25 mouse cellular contexts compared by ENCODE assay signal in genomic region chr12:107222106-107222505, GRCm38 (mm10).
A peak's percentile ranks its signal among the peaks of the same experiment; 100 is the strongest.
DNase-seq lines count a peak whose midpoint lies in the region; ATAC-seq lines count a peak whose summit lies in the region.
"Had no signal": no experiment of that assay in that cellular context is flagged by ENCODE, and none has a peak within 500 bp of the region (broad histone marks: within the 10 kb centered on the region; RNA-seq: fewer than 3 reads in every experiment).

No protein-coding gene starts in this region.

- DNase-seq in thymus, postnatal 25 days: peak; percentile 26
- no peak for DNase-seq in embryo, embryonic 11 days
- DNase-seq in urinary bladder, postnatal 4 days (ENCODE audit: low spot score in 2 of 2): no peak
- DNase-seq: adrenal gland, postnatal 25 days; B cell, adult 2 months; cerebellum, adult 18-20 months; cerebellum, postnatal 10 days; gastrocnemius, adult 2 months; gastrocnemius, postnatal 36 days; kidney, adult 9 months; kidney, postnatal 10 days; layer of hippocampus, postnatal 36 days; liver, postnatal 0 days; lung, postnatal 36 days; spleen, adult 18-20 months had no signal

- no peaks in the 10 kb centered on the region for H3K27me3 ChIP-seq in megakaryocyte, embryonic 14.5 days (replicated peaks)
- H3K27me3 ChIP-seq in limb, embryonic 12.5 days: peaks cover 8% of the 10 kb centered on the region; the same call in 1 of the 2 replicates
- H3K27me3 ChIP-seq: forebrain, embryonic 13.5 days; heart, embryonic 15.5 days; liver, embryonic 12.5 days; midbrain, embryonic 15.5 days; neural tube, embryonic 15.5 days had no signal

- ATAC-seq in megakaryocyte, adult 5-6 weeks (ENCODE audit: poor library complexity, severe bottlenecking): no peak
- no peak for ATAC-seq in limb, embryonic 12.5 days (ENCODE audit: insufficient number of reproducible peaks, insufficient read depth, low FRiP score, low TSS enrichment, low read depth)
- ATAC-seq in neutrophil, adult 5-6 weeks (ENCODE audit: extremely low read depth, insufficient number of reproducible peaks, low FRiP score, poor library complexity, severe bottlenecking): peak; percentile 7; the same call in 1 of the 2 replicates
- ATAC-seq: forebrain, embryonic 13.5 days; liver, embryonic 12.5 days; liver, postnatal 0 days; midbrain, embryonic 15.5 days had no signal

- no peak overlapping the region for H3K4me2 ChIP-seq in limb, embryonic 12.5 days
- H3K4me2 ChIP-seq: forebrain, embryonic 13.5 days; heart, embryonic 15.5 days; hindbrain, embryonic 14.5 days; liver, embryonic 12.5 days; midbrain, embryonic 15.5 days; neural tube, embryonic 15.5 days had no signal

- peak overlapping the region; percentile 14 for H3K4me3 ChIP-seq in megakaryocyte, embryonic 14.5 days (replicated peaks)
- H3K4me3 ChIP-seq in limb, embryonic 12.5 days (replicated peaks): no peak overlapping the region
- H3K4me3 ChIP-seq: forebrain, embryonic 13.5 days; gastrocnemius, adult 2 months; heart, embryonic 15.5 days; liver, embryonic 12.5 days; midbrain, embryonic 15.5 days; neural tube, embryonic 15.5 days had no signal

- no peaks in the 10 kb centered on the region for H3K36me3 ChIP-seq in megakaryocyte, embryonic 14.5 days (replicated peaks; ENCODE audit: low read length)
- H3K36me3 ChIP-seq in limb, embryonic 12.5 days: no peaks in the 10 kb centered on the region
- H3K36me3 ChIP-seq: heart, embryonic 15.5 days; liver, embryonic 12.5 days; midbrain, embryonic 15.5 days; neural tube, embryonic 15.5 days had no signal

- H3K27ac ChIP-seq in limb, embryonic 12.5 days: 0 out of 2 replicates have a peak overlapping the region, but pooled peaks have one; percentile 12
- H3K27ac ChIP-seq: forebrain, embryonic 13.5 days; gastrocnemius, adult 2 months; heart, embryonic 15.5 days; hindbrain, embryonic 14.5 days; liver, embryonic 12.5 days; midbrain, embryonic 15.5 days; neural tube, embryonic 15.5 days had no signal

- 79% methylated on average over 7 of the region's 7 CpGs for WGBS in limb, embryonic 12.5 days

- H3K4me1 ChIP-seq in megakaryocyte, embryonic 14.5 days: no peaks in the 10 kb centered on the region
- peaks cover 14% of the 10 kb centered on the region; the same call in 1 of the 2 replicates for H3K4me1 ChIP-seq in limb, embryonic 12.5 days (replicated peaks)
- H3K4me1 ChIP-seq: forebrain, embryonic 13.5 days; heart, embryonic 15.5 days; liver, embryonic 12.5 days; midbrain, embryonic 15.5 days; neural tube, embryonic 15.5 days had no signal

- peaks cover 65% of the 10 kb centered on the region for H3K9me3 ChIP-seq in megakaryocyte, embryonic 14.5 days
- 0 out of 2 replicates have a peak, but pooled peaks cover 2% of the 10 kb centered on the region for H3K9me3 ChIP-seq in limb, embryonic 12.5 days
- H3K9me3 ChIP-seq: heart, embryonic 15.5 days; midbrain, embryonic 15.5 days; neural tube, embryonic 15.5 days had no signal

- no peak overlapping the region for H3K9ac ChIP-seq in limb, embryonic 12.5 days (replicated peaks)
- H3K9ac ChIP-seq: forebrain, embryonic 13.5 days; heart, embryonic 15.5 days; hindbrain, embryonic 14.5 days; liver, embryonic 12.5 days; liver, postnatal 0 days; midbrain, embryonic 15.5 days; neural tube, embryonic 15.5 days had no signal
